Mouse (Mus musculus): ENCODE measurements around the gene Ube2k.

DNA sequence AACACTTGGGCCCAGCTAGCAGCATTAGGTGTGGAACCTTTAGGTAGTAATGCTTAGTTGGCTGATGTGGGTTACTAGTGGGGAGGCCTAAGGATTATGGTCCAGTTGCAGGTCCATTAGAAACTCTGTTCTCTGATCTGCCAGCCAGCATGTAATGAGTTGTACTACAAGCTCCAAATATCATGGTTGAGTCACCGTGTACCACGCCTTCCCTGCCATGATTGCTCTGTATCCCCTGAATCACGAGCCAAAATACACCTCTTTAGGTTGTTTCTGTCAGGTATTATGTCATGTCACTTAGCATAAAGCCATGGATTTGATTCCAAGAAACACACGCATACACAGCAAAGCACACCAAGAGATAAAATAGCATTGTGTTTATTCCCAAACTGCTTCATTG, 12.2 kb upstream of the Ube2k start:
- no peak for TF ChIP-seq POLR2A (IDR thresholded peaks at IDR 0.05; ENCODE audit: control insufficient read depth, low read depth, low read length)
- no peak for TF ChIP-seq CTCF (IDR thresholded peaks at IDR 0.05; ENCODE audit: control insufficient read depth, insufficient read depth, insufficient replicate concordance, low read depth, low read length)
